Mouse (Mus musculus): ENCODE results near the gene Ccdc6. TPM values are rescaled to one million over a fixed set of nuclear protein-coding genes. Genes with fewer than 3 reads are reported as not detected.

Ccdc6 gene
- polyA plus RNA-seq, 1 experiment from 2014 or later, result 20.8 TPM

DNA sequence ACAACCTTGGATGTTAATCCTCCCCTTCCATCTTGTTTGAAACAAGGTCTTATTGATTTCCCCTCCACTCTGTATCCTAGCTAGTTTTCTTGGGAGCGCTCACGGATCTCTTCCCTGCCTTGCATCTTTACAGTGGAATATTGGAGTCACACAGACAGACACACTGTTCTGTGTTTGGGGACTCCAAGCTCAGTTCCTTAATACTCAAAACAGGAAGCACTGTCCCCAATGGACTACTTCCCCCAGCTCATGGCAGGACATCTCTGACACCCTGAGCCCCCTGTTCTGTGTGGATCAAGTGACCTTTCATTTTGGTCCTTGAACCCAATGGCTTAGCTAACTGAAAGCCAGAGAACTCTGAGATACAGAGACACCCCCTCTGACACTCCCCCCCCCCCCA, 100.7 kb downstream of the Ccdc6 start:
- H3K9me3 ChIP-seq (replicated peaks; ENCODE audit: control insufficient read depth, low read length), result no peaks in the 10 kb centered on the region
- H3K4me1 ChIP-seq (ENCODE audit: control insufficient read depth, insufficient read depth, low read length), result no peaks in the 10 kb centered on the region
- H3K4me3 ChIP-seq (ENCODE audit: low read depth, low read length), result no peak overlapping the region
- 75% methylated on average over 2 of the region's 2 CpGs for WGBS
- H3K9ac ChIP-seq (replicated peaks; ENCODE audit: low read length), result no peak overlapping the region
- no peaks in the 10 kb centered on the region for H3K27me3 ChIP-seq (ENCODE audit: control insufficient read depth, insufficient read depth, low read length)
- H3K4me2 ChIP-seq (ENCODE audit: low read depth, low read length), result no peak overlapping the region
- ATAC-seq (replicated peaks; ENCODE audit: insufficient number of reproducible peaks, low FRiP score, low TSS enrichment, low read depth) (no peak), DNase-seq (ENCODE audit: low spot score) (no peak)
- no peaks in the 10 kb centered on the region for H3K36me3 ChIP-seq (replicated peaks; ENCODE audit: control insufficient read depth, insufficient read depth, low read depth, low read length)
- no peak overlapping the region for H3K27ac ChIP-seq (replicated peaks; ENCODE audit: low read depth, low read length)

DNA sequence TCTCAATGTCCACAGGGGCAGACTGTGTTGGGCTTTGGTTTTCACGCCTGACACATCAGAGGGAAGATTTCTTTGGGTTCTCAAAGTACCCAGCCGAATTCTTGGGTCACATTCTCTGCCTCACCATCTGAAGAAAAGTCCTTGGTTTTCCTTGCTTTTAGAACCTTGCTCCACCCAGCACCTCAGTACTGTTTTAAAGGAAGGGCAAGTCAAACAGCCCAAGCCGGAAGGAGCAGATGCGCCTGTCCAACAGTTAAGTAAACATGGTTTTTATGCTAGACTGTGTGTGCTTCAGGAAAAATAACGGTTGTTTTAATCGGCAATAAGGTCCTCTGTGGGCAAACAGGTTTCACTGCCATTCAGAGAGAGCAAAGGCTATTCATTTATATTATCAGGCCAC, 101.1 kb downstream of the Ccdc6 start:
- no peak for ATAC-seq (replicated peaks; ENCODE audit: insufficient number of reproducible peaks, low FRiP score, low TSS enrichment, low read depth)
- WGBS, result 72% methylated on average over 6 of the region's 6 CpGs

DNA sequence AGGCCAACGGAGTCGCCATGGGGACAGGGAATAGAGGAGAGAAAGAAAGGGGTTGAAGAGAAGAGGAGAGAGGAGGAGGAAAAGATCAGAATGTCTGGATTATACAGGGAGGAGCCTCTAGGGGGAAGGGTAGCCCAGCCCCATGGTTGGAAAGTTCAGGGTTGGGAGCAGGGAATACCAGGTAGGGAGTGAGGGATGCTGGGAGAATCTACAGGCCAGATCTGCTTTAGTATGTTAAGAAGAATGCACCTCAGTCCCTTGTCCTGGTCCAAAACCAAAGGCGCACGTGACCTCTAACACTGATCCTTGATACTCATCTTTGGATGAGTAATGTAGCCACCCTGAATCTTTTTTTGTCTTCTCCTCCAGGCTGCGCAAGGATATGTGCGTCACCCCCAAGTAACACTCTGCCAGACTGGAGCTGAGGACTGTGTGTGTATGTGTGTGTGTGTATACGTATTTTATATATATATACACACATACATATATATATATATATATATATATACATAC, 102.1 kb downstream of the Ccdc6 start:
- Histone ChIP-seq H3K36me3 (replicated peaks; ENCODE audit: control insufficient read depth, insufficient read depth, low read depth, low read length) (no peaks in the 10 kb centered on the region), H3K4me3 (ENCODE audit: low read depth, low read length) (no peak overlapping the region), H3K27me3 (ENCODE audit: control insufficient read depth, insufficient read depth, low read length) (no peaks in the 10 kb centered on the region), H3K27ac (replicated peaks; ENCODE audit: low read depth, low read length) (no peak overlapping the region), H3K4me2 (ENCODE audit: low read depth, low read length) (no peak overlapping the region), H3K9ac (replicated peaks; ENCODE audit: low read length) (no peak overlapping the region), H3K9me3 (replicated peaks; ENCODE audit: control insufficient read depth, low read length) (no peaks in the 10 kb centered on the region), H3K4me1 (ENCODE audit: control insufficient read depth, insufficient read depth, low read length) (no peaks in the 10 kb centered on the region)
- 94% methylated on average over 7 of the region's 7 CpGs for WGBS
- ATAC-seq (replicated peaks; ENCODE audit: insufficient number of reproducible peaks, low FRiP score, low TSS enrichment, low read depth) (no peak), DNase-seq (ENCODE audit: low spot score) (no peak)

More for the DNA sequence above, 101.1 kb downstream of the Ccdc6 start:
- no peak overlapping the region for H3K4me3 ChIP-seq (ENCODE audit: low read depth, low read length)
- H3K27ac ChIP-seq (replicated peaks; ENCODE audit: low read depth, low read length), result no peak overlapping the region
- no peak for DNase-seq (ENCODE audit: low spot score)
- H3K4me2 ChIP-seq (ENCODE audit: low read depth, low read length), result no peak overlapping the region
- H3K9ac ChIP-seq (replicated peaks; ENCODE audit: low read length), result no peak overlapping the region
- no peaks in the 10 kb centered on the region for H3K36me3 ChIP-seq (replicated peaks; ENCODE audit: control insufficient read depth, insufficient read depth, low read depth, low read length)
- no peaks in the 10 kb centered on the region for H3K27me3 ChIP-seq (ENCODE audit: control insufficient read depth, insufficient read depth, low read length)
- H3K9me3 ChIP-seq (replicated peaks; ENCODE audit: control insufficient read depth, low read length), result no peaks in the 10 kb centered on the region
- H3K4me1 ChIP-seq (ENCODE audit: control insufficient read depth, insufficient read depth, low read length), result no peaks in the 10 kb centered on the region

DNA sequence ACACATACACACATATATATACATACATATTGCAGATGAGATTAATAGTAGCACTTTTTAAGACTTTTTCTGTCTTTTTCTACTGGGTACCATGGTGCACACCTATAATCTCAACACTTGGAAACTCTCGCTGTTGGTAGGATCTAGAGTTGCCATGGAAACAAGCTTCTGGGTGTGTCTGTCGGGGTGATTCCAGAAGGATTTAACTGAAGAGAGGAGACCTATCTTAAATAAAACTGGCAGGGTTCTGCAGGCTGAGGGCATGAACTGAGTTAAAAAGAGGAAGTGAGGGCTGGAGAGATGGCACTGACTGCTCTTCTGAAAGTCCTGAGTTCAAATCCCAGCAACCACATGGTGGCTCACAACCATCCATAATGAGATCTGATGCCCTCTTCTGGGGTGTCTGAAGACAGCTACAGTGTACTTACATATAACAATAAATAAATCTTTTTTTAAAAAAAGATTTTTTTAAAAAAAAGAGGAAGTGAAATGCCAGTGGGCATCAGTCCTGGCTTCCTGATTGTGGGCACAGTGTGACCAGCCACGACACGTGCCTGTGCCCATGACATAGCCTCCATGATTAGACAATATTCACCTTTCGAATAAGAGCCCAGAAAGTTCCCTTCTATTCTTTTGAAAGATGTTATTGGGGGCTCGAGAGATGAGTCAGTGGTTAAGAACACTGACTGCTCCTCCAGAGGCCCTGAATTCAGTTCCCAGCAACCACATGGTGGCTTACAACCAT, 102.7 kb downstream of the Ccdc6 start:
- 85% methylated on average over 6 of the region's 6 CpGs for WGBS
- DNase-seq (ENCODE audit: low spot score) (no peak), ATAC-seq (replicated peaks; ENCODE audit: insufficient number of reproducible peaks, low FRiP score, low TSS enrichment, low read depth) (no peak)
- no peaks in the 10 kb centered on the region for H3K27me3 ChIP-seq (ENCODE audit: control insufficient read depth, insufficient read depth, low read length)
- H3K27ac ChIP-seq (replicated peaks; ENCODE audit: low read depth, low read length), result no peak overlapping the region
- H3K4me2 ChIP-seq (ENCODE audit: low read depth, low read length), result no peak overlapping the region
- H3K9ac ChIP-seq (replicated peaks; ENCODE audit: low read length), result no peak overlapping the region
- H3K36me3 ChIP-seq (replicated peaks; ENCODE audit: control insufficient read depth, insufficient read depth, low read depth, low read length), result no peaks in the 10 kb centered on the region
- no peaks in the 10 kb centered on the region for H3K4me1 ChIP-seq (ENCODE audit: control insufficient read depth, insufficient read depth, low read length)
- no peaks in the 10 kb centered on the region for H3K9me3 ChIP-seq (replicated peaks; ENCODE audit: control insufficient read depth, low read length)
- no peak overlapping the region for H3K4me3 ChIP-seq (ENCODE audit: low read depth, low read length)

DNA sequence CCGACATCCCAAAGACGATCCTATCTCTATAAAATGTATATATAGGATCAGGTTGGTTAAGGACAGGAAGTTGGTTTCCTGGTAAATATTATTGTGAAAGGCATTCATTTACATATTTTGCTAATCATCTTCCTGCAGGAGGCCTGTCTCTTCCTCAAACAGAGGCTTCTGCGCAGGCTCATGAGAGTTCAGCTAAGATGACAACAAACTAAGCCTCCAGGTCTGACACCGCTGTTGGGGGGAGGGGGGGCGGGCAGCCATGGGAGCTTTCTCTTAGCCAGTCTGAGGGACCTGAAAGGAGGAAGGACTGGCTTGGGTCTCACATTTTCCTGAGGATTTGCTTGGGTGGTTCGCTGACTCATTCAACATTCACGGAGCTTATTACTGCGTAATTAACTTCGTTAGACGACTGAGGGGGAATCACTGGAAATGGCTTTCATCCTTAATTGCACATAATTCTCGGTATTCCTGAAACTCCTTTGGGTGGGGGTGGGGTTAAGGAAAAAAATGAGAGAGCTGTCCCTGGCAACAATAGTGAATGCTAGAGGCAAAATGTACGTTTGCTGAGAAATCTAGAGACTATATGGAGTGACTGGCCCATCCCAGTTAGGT, 104.1 kb downstream of the Ccdc6 start:
- Histone ChIP-seq H3K27ac (replicated peaks; ENCODE audit: low read depth, low read length) (no peak overlapping the region), H3K9ac (replicated peaks; ENCODE audit: low read length) (no peak overlapping the region), H3K9me3 (replicated peaks; ENCODE audit: control insufficient read depth, low read length) (no peaks in the 10 kb centered on the region), H3K27me3 (ENCODE audit: control insufficient read depth, insufficient read depth, low read length) (no peaks in the 10 kb centered on the region), H3K4me1 (ENCODE audit: control insufficient read depth, insufficient read depth, low read length) (no peaks in the 10 kb centered on the region), H3K36me3 (replicated peaks; ENCODE audit: control insufficient read depth, insufficient read depth, low read depth, low read length) (no peaks in the 10 kb centered on the region), H3K4me3 (ENCODE audit: low read depth, low read length) (no peak overlapping the region), H3K4me2 (ENCODE audit: low read depth, low read length) (no peak overlapping the region)
- DNase-seq (ENCODE audit: low spot score) (no peak), ATAC-seq (replicated peaks; ENCODE audit: insufficient number of reproducible peaks, low FRiP score, low TSS enrichment, low read depth) (no peak)
- 48% methylated on average over 12 of the region's 12 CpGs for WGBS

DNA sequence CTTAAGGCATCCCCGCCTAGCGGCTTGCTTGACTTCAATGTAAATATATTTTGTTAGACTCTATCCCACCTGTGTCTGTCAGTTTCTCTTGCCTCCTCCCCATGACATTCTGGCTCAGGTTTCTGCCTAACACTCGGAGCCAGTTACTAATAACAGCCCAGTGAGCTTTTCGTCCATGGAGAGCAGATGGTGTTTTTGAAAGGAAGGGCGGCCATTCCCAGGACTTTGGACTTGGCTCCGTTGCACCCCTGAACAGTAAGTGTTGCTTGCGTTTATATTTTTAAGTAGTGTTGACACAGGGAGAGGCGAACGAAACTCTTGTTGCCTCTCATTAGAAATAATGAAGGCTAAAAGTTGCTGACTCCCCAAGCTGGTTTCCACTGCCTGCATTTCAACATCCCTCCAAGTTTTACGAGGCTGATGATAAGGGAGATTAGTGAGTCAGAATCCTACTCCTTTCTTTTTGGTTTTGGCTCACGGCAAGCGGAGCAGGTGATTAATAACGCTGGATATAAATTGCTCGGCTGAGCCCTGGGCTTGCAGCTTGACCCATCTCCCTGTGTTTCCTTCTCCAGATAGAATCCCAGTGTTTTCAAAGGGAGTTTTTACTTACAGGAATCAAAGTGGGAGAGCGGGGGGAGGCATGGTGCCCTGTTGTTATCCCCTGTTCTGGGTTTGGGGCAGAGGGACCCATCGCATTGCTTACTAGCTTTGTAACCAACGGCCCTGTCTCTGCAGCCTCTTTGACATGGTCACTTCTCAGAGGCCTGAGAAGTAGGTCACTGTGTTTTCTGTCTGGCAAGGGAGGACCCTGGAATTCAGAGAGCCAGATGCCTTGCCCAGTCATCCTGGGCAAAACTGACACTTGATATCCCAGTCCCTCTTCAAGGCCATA, 107.8 kb downstream of the Ccdc6 start, which contains the start of gene Mrln:
Gene Mrln (plus strand): TSS at position 160 of the 895 bp plus-strand sequence.
- no peak within 1 kb of the TSS for H3K9ac ChIP-seq (replicated peaks; ENCODE audit: low read length)
- no peak within 1 kb of the TSS for H3K4me2 ChIP-seq (ENCODE audit: low read depth, low read length)
- 54% methylated on average over 17 of the region's 17 CpGs for WGBS
- H3K36me3 ChIP-seq (replicated peaks; ENCODE audit: control insufficient read depth, insufficient read depth, low read depth, low read length), result no peaks in the 10 kb centered on the region
- no peaks in the 10 kb centered on the region for H3K27me3 ChIP-seq (ENCODE audit: control insufficient read depth, insufficient read depth, low read length)
- ATAC-seq (replicated peaks; ENCODE audit: insufficient number of reproducible peaks, low FRiP score, low TSS enrichment, low read depth) (no peak), DNase-seq (ENCODE audit: low spot score) (peak; percentile 14)
- no peak within 1 kb of the TSS for H3K27ac ChIP-seq (replicated peaks; ENCODE audit: low read depth, low read length)
- H3K4me3 ChIP-seq (ENCODE audit: low read depth, low read length), result no peak within 1 kb of the TSS
- H3K4me1 ChIP-seq (ENCODE audit: control insufficient read depth, insufficient read depth, low read length), result no peaks in the 10 kb centered on the region
- H3K9me3 ChIP-seq (replicated peaks; ENCODE audit: control insufficient read depth, low read length), result no peaks in the 10 kb centered on the region

DNA sequence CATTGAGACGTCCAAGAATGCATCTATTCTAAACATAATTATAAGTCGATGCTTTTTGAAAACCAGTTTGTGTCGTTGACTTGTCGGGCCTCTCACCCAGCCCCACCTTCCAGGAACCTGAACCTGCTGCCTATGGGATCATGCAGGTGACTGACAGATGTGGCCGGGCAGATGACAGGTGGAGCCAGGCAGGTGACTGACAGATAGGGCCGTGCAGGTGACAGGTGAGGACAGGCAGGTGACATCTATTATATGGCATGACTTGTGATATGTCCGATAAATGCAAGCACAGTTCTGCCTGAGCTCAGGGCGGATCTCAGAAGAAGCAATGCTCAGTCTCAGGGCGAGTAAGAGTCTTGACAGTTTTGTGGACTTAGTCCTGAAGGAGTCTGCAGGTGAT, 114.4 kb downstream of the Ccdc6 start:
- H3K27ac ChIP-seq (replicated peaks; ENCODE audit: low read depth, low read length), result no peak overlapping the region
- H3K9me3 ChIP-seq (replicated peaks; ENCODE audit: control insufficient read depth, low read length), result no peaks in the 10 kb centered on the region
- H3K27me3 ChIP-seq (ENCODE audit: control insufficient read depth, insufficient read depth, low read length), result no peaks in the 10 kb centered on the region
- H3K36me3 ChIP-seq (replicated peaks; ENCODE audit: control insufficient read depth, insufficient read depth, low read depth, low read length), result no peaks in the 10 kb centered on the region
- no peak overlapping the region for H3K9ac ChIP-seq (replicated peaks; ENCODE audit: low read length)
- no peak for ATAC-seq (replicated peaks; ENCODE audit: insufficient number of reproducible peaks, low FRiP score, low TSS enrichment, low read depth)
- WGBS, result 83% methylated on average over 9 of the region's 9 CpGs
- no peaks in the 10 kb centered on the region for H3K4me1 ChIP-seq (ENCODE audit: control insufficient read depth, insufficient read depth, low read length)
- no peak for DNase-seq (ENCODE audit: low spot score)
- no peak overlapping the region for H3K4me3 ChIP-seq (ENCODE audit: low read depth, low read length)
- H3K4me2 ChIP-seq (ENCODE audit: low read depth, low read length), result no peak overlapping the region
